Mouse (Mus musculus): ENCODE data around the gene Elp5. TPM values are rescaled to one million over a fixed set of nuclear protein-coding genes. Genes with fewer than 3 reads are reported as not detected.
"Not testable (repeated sequence)": the region's sequence is repeated elsewhere in the genome, so short reads cannot be mapped to it uniquely, and the experiment has no call there.

Elp5 gene
- total RNA-seq, 1 experiment from 2014 or later = 59.9 TPM

DNA sequence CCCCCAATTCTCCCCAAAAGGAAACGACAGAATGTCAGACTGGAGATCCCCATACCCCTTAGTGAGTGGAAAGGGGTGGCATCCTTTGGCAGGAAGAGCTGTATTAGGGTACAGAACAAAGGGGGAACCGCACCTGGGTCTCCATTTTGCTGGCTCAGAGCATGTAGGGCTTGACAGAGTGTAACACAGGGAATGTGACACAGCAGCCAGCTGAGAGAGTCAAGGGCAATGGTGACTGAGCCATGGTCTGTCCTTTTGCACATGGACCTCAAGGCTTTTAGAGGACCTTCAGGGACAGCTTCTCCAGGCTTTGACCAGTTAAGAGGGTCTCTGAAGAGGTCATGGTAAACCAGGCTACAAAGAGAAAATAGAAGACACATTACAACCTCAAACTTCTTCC is 7.4 kb downstream of the Elp5 start:
- ATAC-seq (replicated peaks in 1 of 2; ENCODE audit: insufficient read depth in 1 of 2, low FRiP score in 2 of 2, low TSS enrichment in 1 of 2, low read depth in 1 of 2, poor library complexity in 2 of 2, severe bottlenecking in 2 of 2) = no peak

DNA sequence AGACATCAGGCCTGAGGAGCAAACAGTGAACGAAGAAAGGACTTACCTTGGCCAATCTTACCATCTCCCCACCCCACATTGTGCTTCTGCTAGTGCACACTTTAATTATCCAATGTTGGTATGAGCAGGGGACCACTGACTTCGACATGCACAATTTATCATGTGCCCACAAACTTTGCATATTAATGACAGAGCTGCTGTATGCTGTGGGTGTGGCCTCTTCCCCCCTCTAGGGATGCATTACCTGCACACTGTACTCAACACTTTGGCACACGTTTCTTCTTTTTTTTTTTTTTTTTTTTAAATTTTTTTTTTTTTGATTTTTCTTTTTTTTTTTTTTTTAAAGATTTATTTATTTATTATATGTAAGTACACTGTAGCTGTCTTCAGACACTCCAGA is 11.5 kb downstream of the Elp5 start:
- no peak for ATAC-seq (replicated peaks in 1 of 2; ENCODE audit: insufficient read depth in 1 of 2, low FRiP score in 2 of 2, low TSS enrichment in 1 of 2, low read depth in 1 of 2, poor library complexity in 2 of 2, severe bottlenecking in 2 of 2)

DNA sequence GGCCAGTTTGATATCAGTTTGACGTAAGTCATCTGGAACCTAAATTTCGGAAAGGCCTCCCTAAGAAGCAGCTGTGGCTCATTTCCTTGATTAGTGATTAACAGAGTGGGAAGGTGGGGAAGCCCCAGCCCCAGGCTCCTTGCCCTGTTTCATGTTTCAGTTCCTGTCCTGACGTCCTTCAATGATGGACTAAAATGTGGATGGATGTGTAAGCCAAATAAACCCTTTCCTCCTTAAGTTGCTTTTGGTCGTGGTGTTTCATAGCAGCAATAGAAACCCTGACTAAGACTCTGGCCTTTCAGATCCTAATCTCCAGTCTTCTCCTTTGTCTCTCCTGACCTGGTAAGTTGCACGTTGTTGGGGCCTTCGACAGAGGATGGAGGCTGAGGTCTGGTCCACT is 12.1 kb downstream of the Elp5 start:
- no peak for ATAC-seq (replicated peaks in 1 of 2; ENCODE audit: insufficient read depth in 1 of 2, low FRiP score in 2 of 2, low TSS enrichment in 1 of 2, low read depth in 1 of 2, poor library complexity in 2 of 2, severe bottlenecking in 2 of 2)

DNA sequence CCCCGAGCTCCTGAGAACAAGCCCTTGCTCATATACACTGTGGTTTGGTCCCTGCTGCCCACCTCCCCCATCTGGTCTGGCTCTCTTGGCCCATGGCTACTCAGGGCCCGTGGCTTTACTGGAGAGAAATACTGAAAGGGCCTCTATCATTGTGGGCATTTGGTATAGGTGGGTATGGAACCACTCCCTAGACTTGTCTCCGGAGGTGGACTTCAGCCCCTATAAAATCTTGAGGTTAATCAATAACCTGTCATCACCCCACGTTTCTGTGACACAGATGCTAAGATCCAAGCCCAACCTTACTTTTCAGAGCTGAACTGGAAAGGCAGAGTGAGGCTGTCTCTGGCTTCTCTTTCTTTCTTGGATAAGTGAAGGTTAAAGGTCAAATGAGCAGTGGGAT is 13.5 kb downstream of the Elp5 start:
- ATAC-seq (replicated peaks in 1 of 2; ENCODE audit: insufficient read depth in 1 of 2, low FRiP score in 2 of 2, low TSS enrichment in 1 of 2, low read depth in 1 of 2, poor library complexity in 2 of 2, severe bottlenecking in 2 of 2) = no peak

DNA sequence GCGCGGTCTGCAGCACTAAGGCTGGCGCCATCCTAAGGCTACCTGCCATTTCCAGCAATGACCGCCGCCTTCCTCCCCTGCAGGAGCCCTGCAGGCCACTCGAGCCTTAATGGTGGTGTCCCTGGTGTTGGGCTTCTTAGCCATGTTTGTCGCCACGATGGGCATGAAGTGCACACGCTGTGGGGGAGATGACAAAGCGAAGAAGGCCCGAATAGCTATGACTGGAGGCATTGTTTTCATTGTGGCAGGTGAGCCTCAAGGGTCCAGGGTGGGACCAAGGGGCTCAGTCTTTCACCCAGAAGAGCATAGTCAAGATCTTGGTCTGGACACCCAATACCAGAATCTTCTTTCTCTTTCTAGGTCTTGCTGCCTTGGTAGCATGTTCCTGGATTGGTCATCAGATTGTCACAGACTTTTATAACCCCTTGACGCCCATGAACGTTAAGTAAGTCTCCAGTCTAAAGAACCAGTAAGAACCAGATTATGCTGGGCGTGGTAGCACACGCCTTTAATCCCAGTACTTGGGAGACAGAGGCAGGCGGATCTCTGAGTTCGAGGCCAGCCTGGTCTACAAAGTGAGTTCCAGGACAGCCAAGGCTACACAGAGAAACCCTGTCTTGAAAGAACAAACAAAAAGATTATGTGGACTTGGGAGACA is 15.3 kb downstream of the Elp5 start:
- ATAC-seq (replicated peaks in 1 of 2; ENCODE audit: insufficient read depth in 1 of 2, low FRiP score in 2 of 2, low TSS enrichment in 1 of 2, low read depth in 1 of 2, poor library complexity in 2 of 2, severe bottlenecking in 2 of 2) = no peak; a peak in 1 of 4 replicates

DNA sequence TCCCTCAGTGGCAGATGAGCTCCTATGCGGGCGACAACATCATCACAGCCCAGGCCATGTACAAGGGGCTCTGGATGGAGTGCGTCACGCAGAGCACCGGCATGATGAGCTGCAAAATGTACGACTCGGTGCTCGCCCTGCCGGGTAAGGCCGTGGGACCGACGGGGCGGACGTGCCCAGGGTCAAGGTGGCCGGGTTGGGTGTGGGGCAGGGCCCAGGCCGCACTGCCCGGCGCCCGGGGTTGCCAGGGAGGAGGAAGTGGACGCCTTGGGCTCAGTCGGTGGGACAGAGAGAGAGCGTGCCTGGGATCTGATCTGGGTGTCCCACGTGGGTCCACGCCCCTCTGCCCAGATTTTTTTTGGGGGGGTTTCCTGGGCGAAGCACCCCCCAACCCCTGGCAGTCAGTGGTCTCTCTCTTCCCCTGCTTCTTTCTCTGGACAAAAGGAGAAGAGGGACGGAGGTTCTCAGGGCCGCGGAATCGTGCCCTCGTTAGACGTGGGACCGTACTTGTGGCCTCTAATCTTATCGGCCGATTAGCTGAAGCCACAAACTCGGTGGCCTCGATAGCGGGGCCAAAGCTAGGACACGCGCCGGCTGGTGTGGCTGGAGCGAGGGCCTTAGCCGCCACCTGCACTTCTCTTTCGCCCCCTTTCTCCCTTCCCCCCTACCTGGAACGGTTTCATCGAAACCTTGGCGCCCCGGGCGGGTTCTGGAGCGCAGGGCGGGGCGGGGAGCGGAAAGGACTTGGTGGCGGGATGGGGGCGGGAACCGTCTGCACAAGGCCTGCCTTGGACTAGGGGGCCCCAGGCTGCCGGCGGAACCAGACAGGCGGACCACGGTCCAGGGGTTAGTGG is 16.1 kb downstream of the Elp5 start:
- peak; percentile 36 to 40; a peak in 1 of 4 replicates for ATAC-seq (replicated peaks in 1 of 2; ENCODE audit: insufficient read depth in 1 of 2, low FRiP score in 2 of 2, low TSS enrichment in 1 of 2, low read depth in 1 of 2, poor library complexity in 2 of 2, severe bottlenecking in 2 of 2)

DNA sequence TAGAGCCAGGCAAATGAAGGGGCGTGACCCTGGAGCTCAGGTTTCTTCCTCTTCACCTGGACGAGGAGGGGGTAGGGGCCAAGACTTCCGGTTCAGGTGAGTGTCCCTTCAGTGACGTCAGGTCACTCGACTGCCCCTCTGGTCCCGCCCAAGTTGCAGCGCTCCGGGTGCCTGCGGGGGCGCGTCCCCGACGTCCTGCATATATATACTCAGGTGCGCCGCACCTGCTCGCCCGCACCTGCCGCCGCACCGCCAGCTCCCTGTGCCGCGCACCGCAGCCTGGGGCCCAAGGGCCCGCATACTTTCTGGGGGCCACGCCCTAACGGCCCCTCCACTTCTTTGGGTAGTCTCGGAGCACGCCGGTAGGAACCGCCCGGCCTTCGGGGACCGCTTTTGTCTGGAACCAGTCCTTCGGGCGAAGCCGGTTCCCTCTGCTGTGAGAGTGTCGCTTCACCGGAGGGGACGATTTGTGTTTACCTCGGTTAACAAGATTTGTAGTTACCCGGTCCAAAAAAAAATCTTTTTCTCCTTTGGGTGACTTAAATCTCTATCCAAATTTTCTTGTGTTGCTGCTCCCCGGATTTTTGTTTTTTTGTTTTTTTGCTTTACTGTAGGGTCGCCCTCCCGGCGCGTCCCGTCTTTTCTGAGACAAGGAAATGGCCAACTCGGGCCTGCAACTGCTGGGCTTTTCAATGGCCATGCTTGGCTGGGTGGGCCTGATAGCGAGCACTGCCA is 16.9 kb downstream of the Elp5 start:
- no peak for ATAC-seq (replicated peaks in 1 of 2; ENCODE audit: insufficient read depth in 1 of 2, low FRiP score in 2 of 2, low TSS enrichment in 1 of 2, low read depth in 1 of 2, poor library complexity in 2 of 2, severe bottlenecking in 2 of 2)

DNA sequence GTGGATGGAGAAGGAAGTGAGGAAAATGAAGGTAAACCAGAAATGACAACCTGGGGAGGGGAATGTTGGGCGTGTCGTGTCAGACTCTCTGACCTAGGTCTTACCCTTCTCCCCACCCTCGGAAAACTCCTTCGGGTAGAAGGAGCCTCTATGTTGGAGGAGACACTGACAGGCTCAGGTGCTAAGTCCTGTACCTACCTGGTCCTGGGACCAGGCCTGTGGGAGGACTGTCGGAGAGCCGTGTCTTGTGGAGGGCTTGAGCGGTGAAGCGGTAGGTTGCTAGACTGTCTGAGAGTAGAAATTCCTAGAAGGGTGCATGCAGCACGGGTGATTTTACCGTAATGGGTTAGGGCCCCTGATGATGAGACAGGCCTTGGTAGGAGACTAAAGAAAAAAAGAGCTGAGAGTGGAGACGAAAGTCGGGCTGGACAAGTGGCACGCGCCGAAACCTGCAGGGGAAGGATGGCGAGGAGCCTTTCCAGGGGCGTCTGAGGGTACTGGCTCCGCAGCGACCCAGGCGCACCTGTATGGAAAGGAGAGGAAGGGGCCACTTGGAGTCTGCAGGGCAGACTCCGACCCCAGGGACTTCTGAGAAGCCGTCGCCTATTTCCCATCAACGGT is 17.6 kb downstream of the Elp5 start, which contains the start of gene Cldn7:
Gene Cldn7, plus strand, starts transcription at position 130 of the 621 bp plus-strand sequence.
- no peak for ATAC-seq (replicated peaks in 1 of 2; ENCODE audit: insufficient read depth in 1 of 2, low FRiP score in 2 of 2, low TSS enrichment in 1 of 2, low read depth in 1 of 2, poor library complexity in 2 of 2, severe bottlenecking in 2 of 2)

DNA sequence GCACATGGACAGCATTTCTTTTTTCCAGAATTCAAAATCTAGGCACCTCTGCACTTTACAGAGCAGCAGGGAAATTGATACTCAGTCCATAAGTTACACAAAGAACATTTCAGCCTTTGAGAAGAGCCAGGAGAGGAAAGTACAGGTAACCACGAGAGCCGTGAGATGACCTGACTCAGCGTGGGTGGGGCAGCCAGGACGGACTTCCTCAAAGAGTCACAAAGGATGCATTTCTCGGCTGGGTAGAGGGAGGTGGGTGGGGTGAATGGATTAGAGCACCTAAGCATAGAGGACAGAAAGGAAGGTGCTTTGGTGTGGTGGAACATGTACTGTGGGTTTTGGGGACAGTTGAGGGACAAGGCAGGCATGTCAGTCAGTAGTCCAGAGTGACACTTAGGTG is 20.5 kb downstream of the Elp5 start:
- ATAC-seq (replicated peaks in 1 of 2; ENCODE audit: insufficient read depth in 1 of 2, low FRiP score in 2 of 2, low TSS enrichment in 1 of 2, low read depth in 1 of 2, poor library complexity in 2 of 2, severe bottlenecking in 2 of 2) = no peak

DNA sequence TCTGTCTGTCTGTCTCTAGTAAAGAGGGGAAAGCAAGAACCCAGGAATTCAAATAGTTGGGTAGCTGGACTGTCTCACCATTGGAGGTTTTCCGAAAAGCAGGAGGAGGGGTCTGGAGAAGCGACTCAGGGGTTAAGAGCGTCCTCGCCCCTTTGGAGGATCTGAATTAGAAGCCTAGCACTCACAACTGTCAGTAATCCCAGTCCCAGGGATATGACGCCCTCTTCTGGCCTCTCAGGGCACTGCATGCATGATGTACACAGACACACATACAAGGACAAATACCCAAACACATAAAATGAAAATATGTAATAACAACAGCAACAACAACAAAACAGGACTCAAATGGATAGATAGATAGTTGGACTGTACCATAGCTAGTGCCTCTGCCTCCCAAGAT is 21.7 kb downstream of the Elp5 start:
- no peak for ATAC-seq (replicated peaks in 1 of 2; ENCODE audit: insufficient read depth in 1 of 2, low FRiP score in 2 of 2, low TSS enrichment in 1 of 2, low read depth in 1 of 2, poor library complexity in 2 of 2, severe bottlenecking in 2 of 2)

DNA sequence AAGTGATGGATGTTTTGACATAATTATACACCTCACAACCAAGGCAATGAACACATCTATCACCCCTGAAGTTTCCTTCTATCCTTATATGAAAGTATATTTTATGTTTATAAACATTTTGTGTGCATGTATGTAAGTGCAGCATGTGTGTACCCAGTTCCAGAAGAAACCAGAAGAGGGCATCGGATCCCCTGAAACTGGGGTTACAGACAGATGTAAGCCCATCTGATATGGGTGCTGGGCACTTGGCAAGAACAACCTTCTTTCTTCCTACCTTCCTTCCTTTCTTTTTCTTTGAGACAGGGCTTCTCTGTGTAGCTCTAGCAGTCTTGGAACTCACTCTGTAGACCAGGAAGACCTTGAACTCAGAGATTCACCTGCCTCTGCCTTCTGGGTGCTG is 26.1 kb downstream of the Elp5 start:
- no peak for ATAC-seq (replicated peaks in 1 of 2; ENCODE audit: insufficient read depth in 1 of 2, low FRiP score in 2 of 2, low TSS enrichment in 1 of 2, low read depth in 1 of 2, poor library complexity in 2 of 2, severe bottlenecking in 2 of 2)

DNA sequence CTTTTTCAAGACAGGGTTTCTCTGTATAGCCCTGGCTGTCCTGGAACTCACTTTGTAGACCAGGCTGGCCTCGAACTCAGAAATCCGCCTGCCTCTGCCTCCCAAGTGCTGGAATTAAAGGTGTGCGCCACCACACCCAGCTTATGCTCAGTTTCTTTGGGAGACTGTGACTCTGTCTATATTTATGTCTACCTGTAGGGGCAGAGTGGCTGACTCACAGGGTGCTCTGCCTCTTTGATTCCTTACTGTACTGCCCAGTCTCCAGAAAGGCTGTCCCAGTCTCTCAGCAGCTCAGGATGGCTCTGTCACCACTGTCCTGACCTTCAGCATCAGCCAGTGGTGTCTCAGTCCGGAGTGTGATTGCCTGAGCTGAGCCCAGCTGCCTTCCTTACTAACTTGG is 26.7 kb downstream of the Elp5 start:
- not testable (repeated sequence) for ATAC-seq (replicated peaks in 1 of 2; ENCODE audit: insufficient read depth in 1 of 2, low FRiP score in 2 of 2, low TSS enrichment in 1 of 2, low read depth in 1 of 2, poor library complexity in 2 of 2, severe bottlenecking in 2 of 2)

DNA sequence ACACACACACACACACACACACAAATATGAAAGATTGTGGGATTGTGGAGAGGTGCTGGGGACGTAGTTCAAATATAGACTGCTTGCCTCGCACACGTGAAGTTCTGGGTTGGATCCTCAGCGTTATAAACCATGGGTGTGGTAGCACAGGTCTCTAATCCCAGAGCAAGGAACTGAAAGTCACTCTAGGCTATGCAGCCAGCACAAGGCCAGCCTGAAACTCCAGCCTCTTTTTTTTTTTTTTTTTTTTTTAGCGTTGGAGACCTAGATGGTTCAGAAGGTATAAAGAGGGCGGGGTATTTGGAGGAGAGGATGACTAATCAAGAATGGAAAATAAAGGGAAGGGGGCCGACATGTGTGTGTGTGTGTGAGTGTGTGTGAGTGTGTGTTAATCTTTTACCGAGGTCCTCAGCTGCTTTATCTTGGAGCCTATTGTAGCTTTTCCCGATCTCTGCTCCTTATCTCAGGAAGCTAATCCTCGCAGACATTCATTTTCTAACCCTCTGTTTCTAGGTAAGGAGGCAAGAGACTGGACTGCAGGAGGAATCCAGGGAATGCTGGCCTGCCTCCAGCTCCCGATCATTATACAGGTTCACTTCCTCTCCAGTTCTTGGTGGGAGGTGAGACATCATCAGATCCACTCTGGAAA is 28.9 kb downstream of the Elp5 start:
- no peak for ATAC-seq (replicated peaks in 1 of 2; ENCODE audit: insufficient read depth in 1 of 2, low FRiP score in 2 of 2, low TSS enrichment in 1 of 2, low read depth in 1 of 2, poor library complexity in 2 of 2, severe bottlenecking in 2 of 2)

DNA sequence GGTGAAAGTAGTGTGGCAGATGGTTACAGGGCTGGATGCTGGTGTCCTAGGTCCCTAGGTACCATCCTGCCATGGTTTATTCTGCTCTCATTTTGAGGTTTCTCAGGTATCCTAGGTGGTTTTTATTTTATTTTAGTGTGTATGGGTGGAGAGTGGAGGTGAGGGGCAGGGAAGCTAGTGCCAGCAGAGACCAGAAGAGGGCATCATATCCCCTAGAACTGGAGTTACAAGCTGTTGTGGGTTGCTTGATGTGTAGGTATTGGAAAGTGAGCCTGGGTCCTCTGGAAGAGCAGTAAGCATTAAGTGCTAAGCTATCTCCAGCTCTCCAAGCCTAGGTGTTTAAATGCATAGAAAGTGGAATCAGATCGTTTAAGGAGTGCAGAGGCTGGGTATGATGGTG is 30.0 kb downstream of the Elp5 start:
- ATAC-seq (replicated peaks in 1 of 2; ENCODE audit: insufficient read depth in 1 of 2, low FRiP score in 2 of 2, low TSS enrichment in 1 of 2, low read depth in 1 of 2, poor library complexity in 2 of 2, severe bottlenecking in 2 of 2) = no peak

DNA sequence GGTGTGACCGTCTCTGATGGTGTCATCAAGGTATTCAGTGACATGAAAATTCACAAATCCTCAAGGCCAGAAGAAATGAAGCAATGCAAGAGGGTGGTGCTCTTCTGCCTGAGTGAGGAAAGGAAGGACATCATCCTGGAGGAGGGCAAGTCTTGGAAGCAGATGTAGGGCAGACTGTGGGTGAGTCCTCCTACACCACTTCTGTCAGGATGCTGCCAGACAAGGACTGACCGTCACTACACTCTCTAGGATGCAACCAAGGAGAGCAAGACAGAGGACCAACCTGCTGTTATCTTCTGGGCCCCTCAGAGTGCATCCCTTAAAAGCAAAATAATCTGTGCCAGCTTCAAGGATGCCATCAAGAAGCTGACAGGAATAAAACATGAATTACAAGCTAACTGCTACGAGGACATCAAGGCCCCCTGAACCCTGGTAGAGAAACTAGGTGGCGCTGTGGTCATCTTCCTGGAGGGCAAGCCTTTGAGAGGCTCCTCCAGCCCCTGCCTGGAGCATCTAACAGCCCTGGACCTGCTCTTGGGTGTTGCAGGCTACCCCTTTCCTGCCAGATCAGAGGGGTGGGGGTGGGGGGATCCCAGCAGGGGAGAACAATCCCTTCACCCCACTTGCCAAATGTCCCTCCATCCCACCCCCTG is 31.4 kb downstream of the Elp5 start:
- ATAC-seq (replicated peaks in 1 of 2; ENCODE audit: insufficient read depth in 1 of 2, low FRiP score in 2 of 2, low TSS enrichment in 1 of 2, low read depth in 1 of 2, poor library complexity in 2 of 2, severe bottlenecking in 2 of 2) = no peak

DNA sequence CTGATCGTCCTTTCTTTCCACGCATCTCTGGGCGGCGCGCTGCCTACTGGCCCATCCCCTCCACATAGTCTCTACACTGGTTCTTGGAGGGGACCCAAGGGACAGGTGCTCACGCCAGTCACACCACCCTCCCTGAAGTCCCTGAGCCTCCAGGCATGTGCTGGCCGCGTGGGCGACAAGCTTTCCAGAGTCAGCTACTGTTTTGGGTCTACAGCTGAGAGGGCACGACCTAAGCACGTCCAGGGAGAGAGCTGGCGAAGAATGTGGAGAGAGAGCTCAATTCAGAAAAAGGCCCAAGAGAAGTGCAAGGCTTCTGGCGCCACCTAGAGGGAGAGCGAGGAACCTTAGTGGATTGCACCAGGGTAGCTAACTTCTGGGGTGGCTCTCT is 33.6 kb downstream of the Elp5 start:
- ATAC-seq (replicated peaks in 1 of 2; ENCODE audit: insufficient read depth in 1 of 2, low FRiP score in 2 of 2, low TSS enrichment in 1 of 2, low read depth in 1 of 2, poor library complexity in 2 of 2, severe bottlenecking in 2 of 2) = peak; percentile 70 to 73

Measured in hematopoietic stem cell, adult 5-6 weeks (primary cell).